Mouse (Mus musculus) embryonic facial prominence, embryonic 13.5 days (tissue): Measurements from ENCODE around the gene Gm49361. TPM values are rescaled to one million over a fixed set of nuclear protein-coding genes. Genes with fewer than 3 reads are reported as not detected.
A peak's percentile ranks its signal among the peaks of the same experiment; 100 is the strongest.
"Not testable (repeated sequence)": the region's sequence is repeated elsewhere in the genome, so short reads cannot be mapped to it uniquely, and the experiment has no call there.

Experiments
- ATAC-seq: fragments of 200-750 bp; cut with Nextera tagmentation; 2 replicates; pipeline ENCODE4 v1.8.0; 2017; ENCODE audit warnings: low read depth; ENCODE audit not compliant: insufficient number of reproducible peaks, insufficient read depth, low FRiP score, low TSS enrichment
- H3K27ac ChIP-seq: fragments of 300-500 bp; sonication (generic); 2 replicates; pipeline ENCODE4 v1.5.1; 2015; ENCODE audit warnings: moderate library complexity, mild to moderate bottlenecking, inconsistent platforms
- H3K27me3 ChIP-seq: fragments of 300-500 bp; sonication (generic); 2 replicates; pipeline ENCODE4 v1.6.1; 2015; ENCODE audit warnings: mild to moderate bottlenecking, inconsistent platforms
- H3K36me3 ChIP-seq: fragments of 300-500 bp; sonication (generic); 2 replicates; pipeline ENCODE4 v1.6.1; 2015; ENCODE audit warnings: mild to moderate bottlenecking, inconsistent platforms
- H3K4me1 ChIP-seq: fragments of 300-500 bp; sonication (generic); 2 replicates; pipeline ENCODE4 v1.6.1; 2015; ENCODE audit warnings: inconsistent platforms
- H3K4me2 ChIP-seq: fragments of 300-500 bp; sonication (generic); 2 replicates; pipeline ENCODE4 v1.6.1; 2015; ENCODE audit warnings: moderate library complexity, mild to moderate bottlenecking, inconsistent platforms
- H3K4me3 ChIP-seq: fragments of 300-500 bp; sonication (generic); 2 replicates; pipeline ENCODE4 v1.5.1; 2015; ENCODE audit warnings: mild to moderate bottlenecking, inconsistent platforms
- H3K9ac ChIP-seq: fragments of 300-500 bp; sonication (generic); 2 replicates; pipeline ENCODE4 v1.6.1; 2015; ENCODE audit warnings: mild to moderate bottlenecking, inconsistent platforms
- H3K9me3 ChIP-seq: fragments of 300-500 bp; sonication (generic); 2 replicates; pipeline ENCODE4 v1.6.1; 2016; ENCODE audit warnings: inconsistent platforms
- WGBS: fragments of 180-500 bp; shearing (Covaris S2); methylation state at CpG from one replicate; pipeline ENCODE4 v1.1.7; 2015; ENCODE audit warnings: mixed read lengths; 5-methylcytosine and 5-hydroxymethylcytosine counted together
- polyA plus RNA-seq: library from polyadenylated mRNA; unstranded; fragments of >200 nt; fragmentation: Nextera tagmentation; extraction: Ambion mirVana; gene quantifications from 2 replicates; pipeline ENCODE4 v1.2.1, GENCODE M21; 2015

Gene Gm49361
- polyA plus RNA-seq, 1 experiment from 2014 or later, result not detected

DNA sequence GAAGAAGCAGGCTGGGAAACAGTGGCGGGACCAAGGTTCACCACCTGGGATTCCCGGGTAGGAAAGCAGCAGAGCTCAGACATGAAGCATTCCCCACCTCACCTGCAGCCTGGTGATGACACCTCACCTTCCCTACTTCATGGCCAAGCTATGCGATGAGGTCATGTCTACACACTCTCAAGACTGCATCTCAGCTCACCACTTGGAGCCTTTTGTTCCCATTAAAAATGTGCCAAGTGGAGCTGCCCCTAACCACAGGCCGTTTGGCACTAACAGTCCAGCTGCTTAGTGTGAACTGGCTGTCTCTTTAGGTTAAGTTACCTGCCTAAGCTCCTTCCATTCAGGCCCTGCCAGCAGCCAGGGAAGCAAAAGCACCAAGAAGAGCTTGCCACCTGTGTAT is 40.8 kb downstream of the Gm49361 start:
- peaks cover 42% of the 10 kb centered on the region for H3K36me3 ChIP-seq
- no peaks in the 10 kb centered on the region for H3K27me3 ChIP-seq
- WGBS, result 91% methylated on average over 4 of the region's 4 CpGs

GRCm38 (mm10) chr14:57701915-57702477 is 43.9 kb downstream of the Gm49361 start:
- 34% methylated on average over 12 of the region's 12 CpGs for WGBS
- Histone ChIP-seq H3K27ac (peak overlapping the region; percentile 77), H3K4me3 (no peak overlapping the region), H3K9me3 (no peaks in the 10 kb centered on the region), H3K9ac (no peak overlapping the region), H3K36me3 (peaks cover 68% of the 10 kb centered on the region), H3K4me2 (no peak overlapping the region), H3K27me3 (no peaks in the 10 kb centered on the region), H3K4me1 (peaks cover 14% of the 10 kb centered on the region)
- peak; percentile 40; the same call in 1 of the 2 replicates for ATAC-seq

More for the DNA sequence above, 40.8 kb downstream of the Gm49361 start:
- Histone ChIP-seq H3K9me3 (no peaks in the 10 kb centered on the region), H3K4me3 (no peak overlapping the region), H3K4me2 (no peak overlapping the region), H3K4me1 (peaks cover 29% of the 10 kb centered on the region), H3K9ac (no peak overlapping the region), H3K27ac (no peak overlapping the region)
- no peak for ATAC-seq

DNA sequence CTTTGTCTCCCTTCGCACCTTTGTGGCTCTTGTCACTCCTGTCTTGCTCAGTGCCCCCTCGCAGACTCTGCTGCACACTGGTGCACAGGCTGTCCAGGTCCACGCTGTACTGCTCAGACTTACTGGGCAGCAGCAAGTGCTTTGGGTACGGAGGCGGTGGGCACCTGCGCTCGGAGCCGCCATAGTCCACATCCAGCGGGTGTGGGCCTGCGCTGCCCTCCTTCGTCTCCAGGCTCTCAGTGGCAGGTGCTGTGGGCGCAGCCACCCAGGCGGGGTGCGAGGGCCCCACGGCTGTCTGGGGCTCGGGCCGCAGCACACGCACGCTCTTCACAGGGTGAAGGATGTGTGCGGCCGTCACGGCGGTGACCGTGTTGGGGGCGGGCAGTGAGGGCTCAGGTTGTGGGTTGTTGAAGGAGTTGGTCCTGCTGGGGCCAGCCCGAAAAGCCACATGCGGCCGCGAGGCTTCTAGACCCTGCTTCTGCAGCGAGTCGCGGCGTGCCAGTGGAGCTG is 46.4 kb downstream of the Gm49361 start:
- H3K9ac ChIP-seq, result no peak overlapping the region
- H3K27me3 ChIP-seq, result no peaks in the 10 kb centered on the region
- WGBS, result 96% methylated on average over 33 of the region's 33 CpGs
- no peak overlapping the region for H3K4me2 ChIP-seq
- H3K4me3 ChIP-seq, result no peak overlapping the region
- H3K27ac ChIP-seq, result no peak overlapping the region
- no peak for ATAC-seq
- peaks cover 76% of the 10 kb centered on the region for H3K36me3 ChIP-seq
- H3K4me1 ChIP-seq, result peaks cover 9% of the 10 kb centered on the region
- no peaks in the 10 kb centered on the region for H3K9me3 ChIP-seq

GRCm38 (mm10) chr14:57699016-57699415 is 46.9 kb downstream of the Gm49361 start:
- no peak overlapping the region for H3K4me2 ChIP-seq
- no peaks in the 10 kb centered on the region for H3K27me3 ChIP-seq
- no peak overlapping the region for H3K27ac ChIP-seq
- no peak overlapping the region for H3K9ac ChIP-seq
- no peak overlapping the region for H3K4me3 ChIP-seq
- 93% methylated on average over 10 of the region's 10 CpGs for WGBS
- H3K9me3 ChIP-seq, result no peaks in the 10 kb centered on the region
- no peak for ATAC-seq
- H3K4me1 ChIP-seq, result peaks cover 9% of the 10 kb centered on the region
- peaks cover 79% of the 10 kb centered on the region for H3K36me3 ChIP-seq

DNA sequence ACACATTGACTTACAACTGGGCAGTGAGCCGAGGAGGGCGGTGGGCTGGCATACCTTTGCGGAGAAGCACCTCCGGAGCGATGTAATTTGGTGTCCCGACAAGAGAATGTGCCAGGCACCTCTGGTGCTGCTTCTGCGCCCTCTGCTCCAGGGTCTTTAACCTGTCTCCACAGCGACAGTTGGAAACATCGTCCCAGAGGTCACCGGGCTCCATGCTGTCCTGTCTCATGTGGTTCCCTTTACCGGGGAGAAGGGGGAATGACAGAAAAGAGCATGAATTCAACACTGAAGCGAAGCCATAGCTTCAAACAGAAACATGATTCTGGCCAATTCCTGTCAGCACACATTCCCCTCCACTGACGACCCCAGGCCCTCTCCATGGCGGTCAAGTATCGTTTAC is 49.8 kb downstream of the Gm49361 start:
- H3K36me3 ChIP-seq, result peaks cover 84% of the 10 kb centered on the region
- ATAC-seq, result no peak

DNA sequence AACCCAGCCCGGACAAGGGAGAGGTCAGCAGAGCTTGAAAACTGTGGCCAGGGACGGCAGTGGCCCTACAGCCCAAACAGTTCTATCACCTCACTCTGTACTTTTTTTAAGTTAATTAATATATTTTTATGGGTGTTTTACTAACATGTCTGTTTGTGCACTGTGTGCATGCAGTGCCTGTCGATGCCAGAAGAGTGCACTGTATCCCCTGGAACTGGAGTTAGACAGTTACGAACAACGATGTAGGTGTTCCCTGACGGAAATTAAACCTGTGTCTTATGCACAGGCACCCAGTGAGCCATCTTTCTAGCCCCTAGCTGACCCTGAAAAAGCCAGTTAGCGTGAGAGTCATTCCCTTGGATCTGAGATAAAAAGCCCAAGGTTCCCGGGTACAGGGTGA is 50.4 kb downstream of the Gm49361 start:
- ATAC-seq, result no peak
- H3K4me3 ChIP-seq, result no peak overlapping the region
- H3K4me1 ChIP-seq, result no peaks in the 10 kb centered on the region
- H3K27me3 ChIP-seq, result no peaks in the 10 kb centered on the region
- peaks cover 87% of the 10 kb centered on the region for H3K36me3 ChIP-seq
- H3K4me2 ChIP-seq, result no peak overlapping the region
- no peaks in the 10 kb centered on the region for H3K9me3 ChIP-seq
- WGBS, result 91% methylated on average over 8 of the region's 8 CpGs
- H3K9ac ChIP-seq, result no peak overlapping the region
- no peak overlapping the region for H3K27ac ChIP-seq

More for the DNA sequence above, 49.8 kb downstream of the Gm49361 start:
- H3K9me3 ChIP-seq, result no peaks in the 10 kb centered on the region
- H3K4me2 ChIP-seq, result no peak overlapping the region
- no peaks in the 10 kb centered on the region for H3K4me1 ChIP-seq
- WGBS, result 88% methylated on average over 15 of the region's 15 CpGs
- H3K9ac ChIP-seq, result no peak overlapping the region
- no peaks in the 10 kb centered on the region for H3K27me3 ChIP-seq
- no peak overlapping the region for H3K27ac ChIP-seq
- no peak overlapping the region for H3K4me3 ChIP-seq

DNA sequence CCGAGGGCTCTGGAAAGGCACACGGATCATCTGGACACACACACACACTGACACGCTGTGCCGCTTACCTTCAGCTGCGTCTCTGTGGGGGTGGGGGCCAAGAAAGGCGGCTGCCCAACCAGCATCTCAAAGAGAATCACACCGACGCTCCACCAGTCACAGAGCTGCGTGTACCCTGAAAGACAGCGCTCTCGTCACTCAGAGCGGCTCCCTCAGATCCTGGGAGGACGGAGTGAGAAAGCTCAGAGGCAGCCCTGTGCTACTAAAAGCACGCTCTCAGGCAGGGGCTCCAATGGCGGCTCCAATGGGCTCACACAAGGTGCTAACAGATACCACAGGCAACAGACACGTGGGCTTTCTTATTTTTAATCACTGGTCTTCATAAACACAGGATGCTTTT is 51.7 kb downstream of the Gm49361 start:
- H3K27ac ChIP-seq, result no peak overlapping the region
- H3K9me3 ChIP-seq, result no peaks in the 10 kb centered on the region
- ATAC-seq, result no peak
- H3K9ac ChIP-seq, result no peak overlapping the region
- peaks cover 85% of the 10 kb centered on the region for H3K36me3 ChIP-seq
- 86% methylated on average over 16 of the region's 16 CpGs for WGBS
- H3K4me1 ChIP-seq, result no peaks in the 10 kb centered on the region
- no peak overlapping the region for H3K4me3 ChIP-seq
- H3K27me3 ChIP-seq, result no peaks in the 10 kb centered on the region
- no peak overlapping the region for H3K4me2 ChIP-seq

DNA sequence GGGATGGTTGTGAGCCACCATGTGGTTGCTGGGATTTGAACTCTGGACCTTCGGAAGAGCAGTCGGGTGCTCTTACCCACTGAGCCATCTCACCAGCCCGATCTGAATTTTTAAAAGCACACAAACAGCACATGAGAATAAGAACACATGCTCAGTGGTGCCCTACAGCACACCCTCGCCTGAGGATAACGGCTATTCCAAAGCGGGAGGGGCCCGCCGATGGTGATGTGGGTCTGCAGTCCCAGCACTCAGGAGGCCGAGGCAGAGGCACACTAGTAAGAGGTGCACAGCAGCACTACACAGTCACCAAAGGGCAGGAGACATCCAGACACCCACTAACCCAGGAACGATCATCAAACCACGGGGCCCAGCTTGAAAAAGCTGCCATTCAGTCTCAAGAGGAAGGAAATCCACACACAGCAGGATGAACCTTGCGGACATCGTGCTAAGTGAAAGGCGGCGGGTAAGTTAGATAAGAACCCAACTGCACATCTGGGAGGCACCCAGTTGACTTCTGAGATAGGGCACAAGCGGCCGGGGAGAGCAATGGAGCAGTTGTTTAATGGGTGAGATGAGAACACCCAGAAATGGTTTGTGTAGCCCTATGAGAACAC is 53.3 kb downstream of the Gm49361 start:
- WGBS, result 94% methylated on average over 17 of the region's 17 CpGs
- Histone ChIP-seq H3K4me3 (no peak overlapping the region), H3K27me3 (no peaks in the 10 kb centered on the region), H3K27ac (no peak overlapping the region), H3K9me3 (no peaks in the 10 kb centered on the region), H3K36me3 (peaks cover 86% of the 10 kb centered on the region), H3K9ac (no peak overlapping the region), H3K4me2 (no peak overlapping the region), H3K4me1 (no peaks in the 10 kb centered on the region)
- no peak for ATAC-seq

DNA sequence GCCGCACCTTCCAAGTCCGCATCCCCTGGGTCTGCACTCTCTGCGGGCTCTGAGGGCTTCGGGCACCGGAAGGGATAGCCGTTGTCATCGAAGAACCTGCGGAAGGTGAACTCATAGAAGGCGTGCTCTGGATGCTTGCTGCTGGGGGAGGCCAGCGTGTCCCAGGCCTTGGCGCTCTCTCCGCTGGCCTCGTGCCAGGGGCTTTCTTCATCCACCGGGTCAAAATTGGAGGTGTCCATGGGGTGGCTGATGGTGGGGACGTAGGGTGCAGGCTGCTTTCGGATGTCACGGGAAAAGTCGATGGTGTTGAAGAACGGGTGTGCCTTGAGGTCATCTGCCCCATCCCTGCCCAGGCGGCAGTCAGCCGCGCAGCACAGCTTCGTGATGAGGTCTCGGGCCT is 54.6 kb downstream of the Gm49361 start:
- ATAC-seq, result no peak
- 96% methylated on average over 24 of the region's 24 CpGs for WGBS
- Histone ChIP-seq H3K4me1 (no peaks in the 10 kb centered on the region), H3K36me3 (peaks cover 79% of the 10 kb centered on the region), H3K27ac (no peak overlapping the region), H3K4me2 (no peak overlapping the region), H3K4me3 (no peak overlapping the region), H3K9ac (no peak overlapping the region), H3K27me3 (no peaks in the 10 kb centered on the region), H3K9me3 (no peaks in the 10 kb centered on the region)

DNA sequence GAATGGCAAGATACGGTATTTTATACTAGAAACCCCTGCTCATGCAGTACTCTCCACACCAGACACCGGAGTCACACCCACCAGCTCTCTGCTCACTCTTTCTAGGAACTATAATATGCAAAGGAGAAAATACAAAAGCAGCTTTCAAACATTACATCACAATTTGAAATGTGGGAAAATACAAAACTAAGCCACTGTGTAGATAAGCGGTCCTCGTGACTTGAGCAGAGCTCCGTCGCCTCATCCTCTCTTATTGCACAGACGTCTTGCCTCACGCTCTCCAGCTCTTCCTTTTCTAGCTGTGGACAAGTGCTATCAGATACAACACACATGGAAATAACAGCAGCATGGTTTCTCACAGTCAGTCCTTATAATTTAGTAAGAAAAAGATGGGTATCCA is 55.2 kb downstream of the Gm49361 start:
- Histone ChIP-seq H3K4me2 (no peak overlapping the region), H3K4me3 (no peak overlapping the region), H3K36me3 (peaks cover 73% of the 10 kb centered on the region), H3K27ac (no peak overlapping the region), H3K9ac (no peak overlapping the region), H3K9me3 (no peaks in the 10 kb centered on the region), H3K4me1 (no peaks in the 10 kb centered on the region), H3K27me3 (no peaks in the 10 kb centered on the region)
- no peak for ATAC-seq
- WGBS, result 92% methylated on average over 8 of the region's 8 CpGs

- not testable (repeated sequence) for H3K27me3 ChIP-seq, H3K4me1 ChIP-seq, H3K27ac ChIP-seq, H3K9ac ChIP-seq, H3K4me2 ChIP-seq, H3K4me3 ChIP-seq, ATAC-seq, H3K9me3 ChIP-seq
- H3K36me3 ChIP-seq, result peaks cover 49% of the 10 kb centered on the region
- 93% methylated on average over 7 of the region's 7 CpGs for WGBS
Observed at GRCm38 (mm10) chr14:57688066-57688465, 57.8 kb downstream of the Gm49361 start.

GRCm38 (mm10) chr14:57687441-57687840 is 58.5 kb downstream of the Gm49361 start:
- Histone ChIP-seq H3K4me3 (no peak overlapping the region), H3K9ac (no peak overlapping the region), H3K9me3 (no peaks in the 10 kb centered on the region), H3K27me3 (no peaks in the 10 kb centered on the region), H3K27ac (no peak overlapping the region), H3K36me3 (peaks cover 45% of the 10 kb centered on the region), H3K4me1 (no peaks in the 10 kb centered on the region), H3K4me2 (no peak overlapping the region)
- 83% methylated on average over 5 of the region's 5 CpGs for whole genome bisulfite sequencing
- no peak for ATAC-seq
